Mouse (Mus musculus): ENCODE results near the gene 1810010H24Rik.
"Not testable (repeated sequence)": the region's sequence is repeated elsewhere in the genome, so short reads cannot be mapped to it uniquely, and the experiment has no call there.

1810010H24Rik gene

DNA sequence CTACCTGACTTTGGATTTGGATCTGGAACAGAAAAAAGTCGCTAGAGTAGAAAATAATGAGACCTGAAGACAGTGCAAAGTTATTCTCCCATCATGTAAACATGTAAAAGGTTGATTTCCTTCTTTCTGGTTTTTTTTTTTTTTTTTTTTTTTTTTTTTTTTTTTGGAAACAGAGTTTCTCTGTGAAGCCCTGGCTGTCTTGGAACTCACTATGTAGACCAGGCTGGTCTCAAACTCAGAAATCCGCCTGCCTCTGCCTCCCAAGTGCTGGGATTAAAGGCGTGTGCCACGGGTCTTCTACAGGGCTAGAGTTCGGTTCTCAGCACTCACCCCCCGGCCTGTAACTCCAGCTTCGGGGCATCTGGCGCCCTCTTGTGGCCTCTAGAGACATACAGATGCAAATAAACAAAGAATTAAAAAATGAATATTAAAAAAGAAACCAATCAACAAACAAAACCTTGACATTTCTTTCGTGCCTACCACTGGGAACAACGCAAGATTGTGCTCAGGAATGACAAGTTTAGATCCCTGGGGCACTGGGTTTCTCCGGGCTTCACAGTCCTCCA, 11.4 kb upstream of the 1810010H24Rik start:
- no peak for DNase-seq (ENCODE audit: low read depth)

DNA sequence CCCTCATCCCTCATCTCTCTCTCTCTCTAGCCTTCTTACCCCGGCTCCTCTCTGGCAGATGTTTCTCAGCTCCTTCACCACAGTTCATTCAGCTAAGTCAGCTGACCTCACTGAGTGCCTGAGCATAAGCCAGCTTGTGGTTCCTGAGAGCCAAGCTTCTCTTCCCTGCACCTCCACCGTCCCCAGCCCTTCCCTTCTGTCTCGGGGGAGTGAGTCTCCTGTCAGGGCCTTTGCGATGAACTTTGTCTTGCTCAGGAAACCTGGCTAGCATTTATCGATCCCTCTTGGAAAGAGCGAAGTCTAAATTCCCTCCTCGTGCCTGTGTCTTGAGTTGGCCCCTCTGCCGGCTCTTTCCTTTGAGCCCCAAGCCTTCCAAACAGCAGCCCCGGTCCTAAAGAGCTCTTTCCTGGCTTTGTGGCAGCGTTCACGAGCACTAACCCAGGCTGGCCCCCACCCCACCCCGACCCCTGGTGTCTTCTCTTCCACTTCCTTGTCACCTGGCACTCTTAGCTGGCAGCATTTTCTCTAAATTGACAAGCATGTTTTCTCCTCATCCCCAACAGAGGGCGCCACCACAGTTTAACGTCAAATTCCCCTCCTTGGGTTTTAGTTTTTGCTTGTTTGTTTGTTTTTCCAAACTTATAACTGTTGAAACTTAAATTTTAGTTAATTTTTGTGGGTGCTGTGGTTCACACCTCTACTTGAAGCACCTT, 10.7 kb upstream of the 1810010H24Rik start:
- DNase-seq (ENCODE audit: low read depth), result no peak

DNA sequence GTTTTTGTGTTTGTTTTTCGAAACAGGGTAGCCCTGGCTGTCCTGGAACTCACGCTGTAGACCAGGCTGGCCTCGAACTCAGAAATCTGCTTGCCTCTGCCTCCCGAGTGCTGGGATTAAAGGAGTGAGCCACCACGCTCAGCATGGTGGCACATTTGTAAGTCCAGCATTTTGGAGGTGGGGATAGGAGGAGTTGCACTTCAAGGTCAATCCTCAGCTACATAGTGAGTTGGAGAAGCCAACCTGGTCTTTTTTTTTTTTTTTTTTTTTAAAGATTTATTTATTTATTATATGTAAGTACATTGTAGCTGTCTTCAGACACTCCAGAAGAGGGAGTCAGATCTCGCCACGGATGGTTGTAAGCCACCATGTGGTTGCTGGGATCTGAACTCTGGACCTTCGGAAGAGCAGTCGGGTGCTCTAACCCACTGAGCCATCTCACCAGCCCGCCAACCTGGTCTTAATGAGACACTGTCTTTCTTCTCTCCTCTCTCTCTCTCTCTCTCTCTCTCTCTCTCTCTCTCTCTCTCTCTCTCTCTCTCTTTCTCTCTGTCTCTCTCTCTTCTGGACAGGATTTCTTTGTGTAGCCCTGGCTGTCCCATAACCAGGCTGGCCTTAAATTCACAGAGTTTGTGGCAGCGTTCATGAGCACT, 9.8 kb upstream of the 1810010H24Rik start:
- not testable (repeated sequence) for DNase-seq (ENCODE audit: low read depth)

DNA sequence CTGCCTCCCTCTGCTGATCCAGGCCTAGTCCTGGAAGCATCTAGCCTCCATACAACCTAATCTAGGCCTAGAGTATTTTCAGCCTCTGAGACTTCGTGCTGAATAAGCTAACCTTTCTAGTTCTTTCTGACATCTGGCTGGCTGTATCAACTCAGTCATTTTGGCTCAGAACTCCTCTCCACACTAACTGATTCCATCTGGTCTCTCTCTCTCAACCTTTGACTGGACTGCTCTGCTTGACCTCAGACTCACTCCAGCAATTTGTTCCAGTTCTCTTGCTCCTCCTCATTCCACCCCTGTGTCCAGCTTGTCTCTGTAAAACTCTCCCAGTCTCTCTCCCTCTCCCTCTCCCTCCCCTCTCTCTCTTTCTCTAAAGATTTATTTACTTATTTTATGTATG, 8.6 kb upstream of the 1810010H24Rik start:
- DNase-seq (ENCODE audit: low read depth), result peak; percentile 49

DNA sequence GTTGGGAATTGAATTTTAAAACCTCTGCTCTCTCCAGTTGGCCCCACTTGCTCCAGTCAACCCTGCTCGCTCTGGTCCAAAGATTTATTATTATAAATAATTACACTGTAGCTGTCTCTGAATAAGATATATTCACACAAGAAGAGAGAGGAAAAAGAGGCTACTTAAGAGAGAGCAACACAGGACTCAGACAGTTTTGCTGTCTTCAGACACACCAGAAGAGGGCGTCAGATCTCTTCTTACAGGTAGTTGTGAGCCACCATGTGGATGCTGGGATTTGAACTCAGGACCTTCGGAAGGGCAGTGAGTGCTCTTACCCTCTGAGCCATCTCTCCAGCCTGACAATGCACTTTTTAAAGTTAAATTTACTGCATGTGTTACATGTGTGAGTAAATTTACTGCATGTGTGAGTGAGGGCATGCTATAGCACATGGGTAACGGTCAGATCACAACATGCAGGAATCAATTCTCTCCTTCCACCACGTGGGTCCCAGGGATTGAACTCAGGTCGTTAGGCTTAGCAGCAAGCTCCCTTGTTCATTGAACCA, 8.1 kb upstream of the 1810010H24Rik start:
- no peak for DNase-seq (ENCODE audit: low read depth)

DNA sequence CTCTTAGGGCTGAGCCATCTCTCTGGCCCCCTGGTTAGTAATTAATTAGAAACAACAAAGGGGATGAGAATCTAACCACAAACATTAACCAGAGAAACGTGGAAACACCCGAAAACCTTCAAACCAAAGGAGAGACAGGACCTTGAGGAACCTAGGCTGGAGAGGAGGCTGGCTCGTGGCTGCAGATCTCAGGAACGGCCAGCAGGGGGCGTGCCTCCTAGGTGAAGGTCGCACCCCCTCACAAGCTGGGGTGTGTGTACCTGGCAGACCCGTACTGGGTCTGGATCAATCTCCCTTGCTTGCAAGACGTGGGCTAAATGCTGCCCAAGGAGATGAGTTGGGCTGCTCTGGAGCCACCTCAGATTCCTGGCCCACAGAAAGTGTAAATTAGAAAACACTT, 6.9 kb upstream of the 1810010H24Rik start:
- DNase-seq (ENCODE audit: low read depth), result no peak

DNA sequence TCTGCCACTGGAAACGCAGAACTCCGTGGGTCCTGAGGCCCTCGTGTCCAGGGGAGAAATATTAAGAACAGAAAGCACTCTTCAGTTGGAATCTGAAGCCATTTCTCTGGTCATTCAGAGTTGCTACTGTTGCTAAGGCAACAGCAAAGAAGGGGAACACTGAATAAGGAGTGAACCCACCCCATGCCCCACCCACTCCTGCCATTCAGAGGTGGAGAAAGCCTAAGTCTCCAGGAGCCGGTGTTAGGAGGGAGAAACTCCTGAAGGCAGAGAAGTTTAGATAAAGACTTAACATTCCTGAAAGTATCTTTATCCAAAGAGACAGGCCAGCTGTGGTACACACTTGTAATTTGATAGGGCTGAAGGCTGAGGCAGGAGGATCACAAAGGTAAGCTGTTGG, 6.2 kb upstream of the 1810010H24Rik start:
- no peak for DNase-seq (ENCODE audit: low read depth)

DNA sequence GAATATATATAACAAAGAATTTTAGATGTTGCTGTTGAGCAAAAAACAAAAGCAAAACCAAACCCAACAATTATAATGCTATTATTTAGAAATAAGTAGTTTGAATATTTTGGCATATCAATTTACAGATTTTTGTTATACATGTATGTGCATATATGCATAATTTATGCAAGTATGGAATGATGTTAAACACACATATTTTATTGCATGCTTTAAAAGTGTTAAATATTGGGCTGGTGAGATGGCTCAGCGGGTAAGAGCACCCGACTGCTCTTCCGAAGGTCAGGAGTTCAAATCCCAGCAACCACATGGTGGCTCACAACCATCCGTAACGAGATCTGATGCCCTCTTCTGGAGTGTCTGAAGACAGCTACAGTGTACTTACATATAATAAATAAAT, 5.8 kb upstream of the 1810010H24Rik start:
- DNase-seq (ENCODE audit: low read depth), result not testable (repeated sequence)

DNA sequence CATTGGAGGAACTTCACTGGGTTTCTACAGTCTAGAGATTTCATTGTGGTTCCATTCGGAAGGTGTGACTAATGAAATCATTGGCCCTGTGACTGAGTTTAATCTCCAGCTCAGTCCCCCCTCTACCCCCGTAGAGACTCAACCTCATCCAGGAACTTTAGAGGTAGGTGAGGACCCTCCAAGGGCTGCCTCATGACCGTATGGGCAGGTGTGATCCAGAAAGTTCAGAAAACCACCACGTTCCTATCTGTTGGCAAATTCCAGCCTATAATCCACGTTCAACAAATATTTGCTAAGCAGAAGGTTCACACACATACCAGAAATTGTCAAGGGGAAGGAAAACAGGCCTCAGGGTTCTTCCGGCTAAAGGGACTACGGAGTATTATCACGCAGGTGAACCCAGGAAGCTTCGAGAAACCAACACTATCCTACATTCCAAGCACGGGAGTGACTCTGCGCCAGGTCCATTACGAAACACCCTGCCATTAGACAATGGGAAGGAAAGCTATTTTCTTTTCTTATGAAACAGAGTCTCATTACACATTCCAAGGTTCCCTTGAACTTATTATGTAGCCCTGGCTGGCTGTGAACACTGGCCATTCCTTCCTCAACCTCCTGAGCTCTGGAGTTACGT, 3.3 kb upstream of the 1810010H24Rik start:
- DNase-seq (ENCODE audit: low read depth), result no peak

DNA sequence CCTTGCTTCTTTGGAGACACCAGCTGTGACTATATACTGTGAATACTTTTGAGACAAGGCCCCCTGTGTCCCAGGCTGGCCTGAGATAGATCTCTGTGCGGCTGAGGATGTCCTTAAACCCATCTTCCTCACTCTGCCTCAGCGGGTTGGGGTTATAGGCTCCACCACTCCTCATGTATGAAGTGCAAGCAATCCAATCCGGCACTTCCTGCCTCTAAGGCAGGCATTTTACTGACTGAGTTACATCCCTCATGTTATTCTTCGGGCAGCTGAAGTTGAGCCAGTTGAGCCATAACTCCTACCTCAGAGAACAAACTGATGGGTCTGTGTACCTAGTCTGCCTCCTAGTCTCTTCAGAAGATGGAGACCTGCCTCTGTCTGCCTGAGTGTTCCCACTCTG, 1.1 kb upstream of the 1810010H24Rik start:
- DNase-seq (ENCODE audit: low read depth), result no peak

DNA sequence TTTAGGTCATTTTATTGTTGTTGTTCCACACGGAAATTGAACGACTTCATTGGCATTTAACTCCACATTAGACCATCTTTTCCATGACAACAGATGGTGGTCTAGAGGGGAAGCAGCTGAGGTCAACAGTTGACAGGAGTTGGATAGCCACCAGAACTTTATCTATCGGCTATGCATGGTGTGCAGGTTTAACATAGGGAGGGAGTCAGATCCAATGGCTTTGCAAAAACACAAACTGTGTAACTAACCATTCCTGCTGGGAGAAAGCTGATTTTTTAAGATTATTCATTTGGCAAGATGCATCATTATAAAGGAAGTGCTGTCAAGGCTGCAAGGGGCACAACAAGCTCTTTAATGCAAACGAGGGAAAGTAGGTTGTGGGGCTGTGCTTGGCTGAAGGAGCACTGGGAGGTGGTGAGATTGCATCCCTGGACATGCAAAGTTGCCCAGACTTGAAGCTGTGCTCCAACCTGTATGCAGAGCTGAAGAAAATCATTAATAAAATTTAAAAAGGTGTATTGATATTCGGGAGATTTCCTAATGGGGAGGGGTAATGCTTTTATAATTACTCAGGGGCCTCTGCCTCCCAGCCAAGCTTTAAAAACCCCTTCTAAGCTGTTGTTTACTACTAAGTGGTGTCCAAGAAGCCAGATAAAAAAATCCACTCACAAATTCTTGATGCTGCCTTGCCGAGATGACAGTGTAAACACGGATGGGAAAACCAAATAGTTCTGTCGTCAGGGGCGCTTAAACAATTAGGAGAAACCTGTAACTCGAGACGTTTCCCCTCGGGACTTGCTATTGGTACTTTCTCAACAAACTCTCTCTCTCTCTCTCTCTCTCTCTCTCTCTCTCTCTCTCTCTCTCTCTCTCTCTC, 1.3 kb downstream of the 1810010H24Rik start:
- DNase-seq (ENCODE audit: low read depth), result no peak

DNA sequence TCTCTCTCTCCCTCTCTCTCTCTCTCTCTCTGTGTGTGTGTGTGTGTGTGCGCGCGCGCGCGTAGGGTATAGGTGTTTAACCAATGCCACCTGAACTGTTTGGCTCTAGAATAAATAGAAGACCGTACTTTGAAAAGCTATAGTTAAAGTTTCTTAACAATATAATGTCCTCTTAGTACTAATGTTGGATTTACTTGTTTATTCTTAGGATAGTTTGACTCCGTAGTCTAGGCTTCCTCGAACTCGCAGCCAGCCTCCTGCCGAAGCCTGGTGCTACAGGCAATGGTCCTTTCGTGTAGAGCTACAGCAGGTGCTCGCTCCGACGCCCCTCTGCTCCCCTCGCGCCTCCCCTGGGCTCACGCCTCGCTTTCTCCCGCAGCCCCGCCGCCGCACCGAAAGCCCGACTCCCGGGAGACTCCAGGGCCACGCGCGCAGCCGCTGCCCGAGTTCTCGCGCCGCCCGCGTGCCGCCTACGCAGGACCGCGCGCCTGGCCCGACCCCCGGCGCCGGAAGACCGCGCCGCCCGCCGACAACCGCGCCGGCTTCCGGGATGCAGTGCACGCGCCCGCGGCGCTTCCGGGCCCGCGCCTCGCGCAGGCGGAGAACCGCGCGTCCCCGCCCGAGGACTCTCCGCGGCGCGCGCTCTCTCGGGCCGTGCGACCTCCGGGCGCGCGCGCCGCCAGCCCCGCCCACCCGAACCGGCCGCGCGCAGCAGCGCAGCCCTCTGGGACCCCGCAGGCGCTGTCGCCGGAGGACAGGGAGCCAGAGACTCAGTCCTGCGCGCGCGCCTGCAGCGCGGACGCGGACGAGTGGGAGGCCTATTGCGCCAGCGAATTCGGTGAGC, 2.2 kb downstream of the 1810010H24Rik start:
- DNase-seq (ENCODE audit: low read depth), result peak; percentile 40

DNA sequence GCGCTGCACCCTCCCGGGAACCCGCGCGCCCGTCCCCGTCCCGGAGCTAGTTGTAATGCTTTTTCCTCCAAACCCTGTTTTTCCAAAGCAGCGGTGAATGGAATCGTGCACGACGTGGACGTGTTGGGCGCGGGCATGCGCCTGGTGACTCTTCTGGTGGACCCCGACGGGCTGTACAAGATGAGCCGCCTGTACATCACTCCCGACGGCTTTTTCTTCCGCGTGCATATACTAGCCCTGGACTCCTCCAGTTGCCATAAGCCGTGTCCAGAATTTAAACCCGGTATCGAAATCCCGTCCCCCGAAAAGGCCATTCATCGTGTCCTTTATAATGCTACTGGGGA, 2.8 kb downstream of the 1810010H24Rik start:
- DNase-seq (ENCODE audit: low read depth), result no peak

DNA sequence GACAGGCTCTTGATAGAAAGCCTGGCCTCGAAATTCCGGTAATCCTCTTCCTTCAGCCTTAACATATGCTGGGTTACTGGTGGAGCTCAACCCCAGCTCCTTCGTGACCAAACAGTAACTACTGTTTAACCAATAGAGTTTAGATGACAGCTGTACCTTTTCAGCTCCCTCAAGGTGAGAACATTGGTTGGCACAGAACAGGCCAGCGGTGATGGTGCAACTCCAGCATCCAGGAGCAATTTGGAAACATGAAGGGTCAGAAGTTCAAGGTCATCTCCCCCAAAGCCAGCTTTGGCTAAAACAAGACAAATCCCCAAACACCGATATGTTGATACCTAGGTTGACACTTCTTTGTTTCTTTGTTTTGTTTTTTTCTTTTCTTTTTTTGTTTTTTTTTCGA, 3.3 kb downstream of the 1810010H24Rik start:
- DNase-seq (ENCODE audit: low read depth), result no peak

DNA sequence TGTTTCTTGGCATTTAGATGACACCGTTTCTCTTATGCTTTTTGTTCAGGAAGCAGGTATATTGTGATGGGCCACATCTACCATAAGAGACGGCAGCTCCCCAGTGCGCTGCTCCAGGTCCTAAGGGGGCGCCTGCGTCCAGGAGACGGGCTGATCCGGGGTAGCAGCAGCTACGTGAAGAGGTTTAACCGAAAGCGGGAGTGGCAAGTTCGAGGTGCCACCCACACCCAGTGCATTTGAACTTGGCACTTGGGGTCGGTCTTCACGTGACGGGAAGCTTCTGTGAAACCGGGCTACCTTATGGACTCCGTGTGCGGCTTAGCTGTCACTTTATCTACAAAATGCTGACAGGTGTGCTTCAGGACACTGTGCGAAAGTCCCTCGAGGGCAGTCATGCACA, 4.1 kb downstream of the 1810010H24Rik start:
- no peak for DNase-seq (ENCODE audit: low read depth)

DNA sequence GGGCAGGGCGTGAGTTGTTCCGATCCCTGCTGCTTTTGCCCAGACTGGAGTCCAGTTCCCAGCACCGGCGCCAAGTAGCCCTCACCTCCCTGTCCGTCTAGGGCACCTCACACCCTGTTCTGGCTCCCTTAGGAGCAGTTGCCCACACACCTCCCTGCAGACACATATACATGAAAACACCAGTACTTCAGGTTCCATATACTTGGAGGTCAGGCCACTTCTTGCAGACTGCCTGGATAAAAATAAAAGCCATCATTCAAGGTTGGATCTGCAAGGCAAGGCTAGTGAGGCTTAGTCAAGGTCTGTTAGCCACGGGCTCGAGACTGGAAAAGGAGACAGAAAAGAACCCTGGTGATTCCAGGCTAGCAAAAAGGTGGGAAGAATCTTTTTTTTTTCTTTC, 6.2 kb downstream of the 1810010H24Rik start:
- no peak for DNase-seq (ENCODE audit: low read depth)

DNA sequence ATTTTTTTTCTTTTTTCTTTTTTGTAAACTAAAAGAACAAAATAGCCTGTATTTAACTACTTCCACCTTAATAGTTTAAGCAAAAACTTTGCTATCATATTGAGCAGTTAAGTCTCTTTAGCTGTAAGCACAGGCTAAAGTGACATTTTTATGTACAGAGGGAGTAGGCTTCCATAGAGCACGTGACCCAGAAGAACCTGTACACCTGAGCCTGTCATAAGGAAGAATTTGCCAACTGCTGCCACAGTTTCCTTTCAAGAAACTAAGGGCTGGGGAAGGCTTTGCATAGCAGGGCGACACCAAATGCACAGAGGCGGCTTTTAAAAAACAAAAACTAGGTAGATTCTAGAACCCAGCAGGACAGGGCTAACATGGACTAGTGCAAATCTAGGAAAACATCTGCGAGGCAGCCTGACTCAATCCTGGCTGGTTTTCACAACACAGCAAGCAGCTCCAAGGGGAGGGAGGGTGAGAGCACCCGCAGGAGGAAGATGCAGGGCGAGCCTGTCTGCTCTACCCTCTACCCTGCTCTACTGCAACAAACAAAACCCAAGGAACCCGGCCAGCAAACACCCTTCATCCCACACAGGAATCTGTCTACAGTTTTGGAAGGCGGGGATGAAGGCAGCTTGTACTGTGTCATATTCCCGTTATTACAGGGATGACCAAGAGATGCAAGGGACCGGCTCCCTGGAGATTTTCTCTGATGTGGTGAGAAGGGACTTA, 8.8 kb downstream of the 1810010H24Rik start:
- DNase-seq (ENCODE audit: low read depth), result no peak

DNA sequence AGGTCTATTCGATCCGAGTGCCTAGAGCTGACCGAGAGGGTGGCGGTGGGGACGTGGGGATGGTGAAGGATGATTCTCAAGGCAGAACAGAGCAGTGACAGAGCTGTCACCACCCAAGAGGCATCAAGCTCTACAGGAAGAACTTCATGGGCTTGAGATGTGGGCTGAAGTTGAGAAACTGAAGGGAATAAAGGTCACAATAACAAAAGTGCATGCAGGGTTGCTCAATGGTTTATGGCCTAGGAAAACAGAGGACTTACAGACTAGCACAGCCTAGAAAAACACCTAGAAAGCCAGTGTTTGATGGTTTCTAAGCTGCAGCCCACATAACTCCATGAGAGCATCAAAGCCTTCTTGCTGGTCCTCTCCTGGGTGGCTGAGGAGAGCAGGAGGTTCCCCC, 13.9 kb downstream of the 1810010H24Rik start:
- DNase-seq (ENCODE audit: low read depth), result no peak

DNA sequence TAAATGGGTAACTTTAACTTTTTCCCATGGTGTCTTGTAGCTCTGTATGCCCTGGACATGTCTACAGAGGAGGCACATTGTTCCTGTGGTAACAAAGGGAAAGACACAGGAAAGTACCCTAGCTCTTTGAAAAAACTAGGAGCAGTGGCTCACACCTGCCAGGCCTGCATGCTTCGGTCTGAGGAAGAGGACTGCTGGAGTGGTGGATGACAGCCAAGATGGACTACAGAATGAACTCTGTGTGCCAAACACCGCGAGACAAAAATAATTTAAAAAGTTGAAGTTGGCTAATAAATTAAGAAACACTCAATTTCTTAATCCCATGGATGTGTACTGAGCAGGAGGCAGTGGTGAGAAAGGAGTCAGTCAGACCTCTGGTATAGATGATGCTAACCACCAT, 15.9 kb downstream of the 1810010H24Rik start:
- no peak for DNase-seq (ENCODE audit: low read depth)

DNA sequence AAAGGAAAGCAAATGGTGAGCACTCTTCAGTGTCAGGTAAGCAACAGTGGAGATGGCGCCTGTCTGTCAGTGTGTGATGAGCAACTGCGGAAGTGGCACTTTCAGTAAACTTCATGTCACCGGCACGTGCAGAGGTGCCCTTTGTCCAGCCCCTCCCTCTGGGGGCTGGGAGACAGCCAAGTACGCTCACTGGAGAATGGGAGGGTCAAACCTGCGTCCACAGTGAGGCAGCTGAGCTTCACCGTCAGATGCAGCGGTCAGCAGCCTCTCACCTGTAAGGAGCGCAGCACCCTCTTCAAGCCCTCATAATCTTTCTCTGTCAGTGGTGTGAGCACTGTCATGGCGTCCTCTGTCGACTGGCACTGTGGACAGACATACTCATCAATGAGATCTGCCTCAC, 17.9 kb downstream of the 1810010H24Rik start:
- no peak for DNase-seq (ENCODE audit: low read depth)

All from fibroblast of lung, adult 2 months (primary cell).